Comparison of ENCODE assay signal across 9 mouse cellular contexts in the genomic region with DNA sequence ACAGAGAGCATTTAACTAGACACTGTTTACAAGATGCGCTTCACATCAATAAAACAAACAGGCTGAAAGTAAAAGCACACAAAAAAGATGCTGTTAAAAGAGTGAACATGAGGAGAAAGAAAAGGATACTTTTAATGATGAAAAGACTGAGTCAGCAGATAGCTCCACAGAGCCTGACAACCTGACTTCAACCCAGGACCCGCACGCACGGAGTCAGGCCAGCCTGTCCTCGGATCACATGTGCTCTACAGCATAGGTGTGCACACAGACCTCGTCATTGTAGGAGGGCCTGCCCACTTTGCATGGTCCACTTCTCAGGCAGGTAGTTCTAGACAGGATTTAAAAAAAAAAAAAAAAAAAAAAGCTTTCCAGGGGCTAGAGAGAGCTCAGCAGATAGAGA. TPM values are rescaled to one million over a fixed set of nuclear protein-coding genes. Genes with fewer than 3 reads are reported as not detected.
DNase-seq lines count a peak whose midpoint lies in the region; ATAC-seq and TF ChIP-seq lines count a peak whose summit lies in the region.
"Had no signal": no experiment of that assay in that cellular context is flagged by ENCODE, and none has a peak within 500 bp of the region (broad histone marks: within the 10 kb centered on the region; RNA-seq: fewer than 3 reads in every experiment).

No protein-coding gene starts in this region.

- no peak for TF ChIP-seq POLR2A in bone marrow macrophage, adult 2 months (IDR thresholded peaks at IDR 0.05; ENCODE audit: borderline replicate concordance, low read depth, low read length)
- TF ChIP-seq POLR2A in myocyte (IDR thresholded peaks at IDR 0.05; ENCODE audit: insufficient read length, low read depth): no peak

- no peak for TF ChIP-seq EP300 in lung, postnatal 0 days (IDR thresholded peaks at IDR 0.05)

- peaks cover 7 to 36% of the 10 kb centered on the region in 2 experiments for H3K4me1 ChIP-seq in heart, embryonic 14.5 days (ENCODE audit: control insufficient read depth in 2 of 2, insufficient read depth in 2 of 2, low read length in 2 of 2)
- H3K4me1 ChIP-seq in heart, embryonic 10.5 days: peaks cover 38% of the 10 kb centered on the region
- no peaks in the 10 kb centered on the region; the same call in 1 of the 2 replicates for H3K4me1 ChIP-seq in lung, postnatal 0 days (ENCODE audit: insufficient read depth, low read depth, low read length)
- H3K4me1 ChIP-seq in bone marrow macrophage, adult 2 months (ENCODE audit: control insufficient read depth, insufficient read depth, low read length): peaks cover 40% of the 10 kb centered on the region
- H3K4me1 ChIP-seq in hindbrain, postnatal 0 days (ENCODE audit: insufficient read depth, low read length): no peaks in the 10 kb centered on the region

- H3K4me3 ChIP-seq in heart, embryonic 14.5 days (ENCODE audit: control insufficient read depth in 1 of 2, insufficient read depth in 1 of 2, low read depth in 1 of 2, low read length in 2 of 2): no peak overlapping the region
- H3K4me3 ChIP-seq in heart, embryonic 10.5 days: no peak overlapping the region
- H3K4me3 ChIP-seq in lung, postnatal 0 days (ENCODE audit: low read depth, low read length): no peak overlapping the region
- H3K4me3 ChIP-seq in bone marrow macrophage, adult 2 months (ENCODE audit: insufficient read depth, low read length): no peak overlapping the region
- no peak overlapping the region for H3K4me3 ChIP-seq in myocyte
- no peak overlapping the region for H3K4me3 ChIP-seq in hindbrain, postnatal 0 days (ENCODE audit: low read length)
- H3K4me3 ChIP-seq: hindbrain, embryonic 15.5 days had no signal

- WGBS in heart, embryonic 14.5 days: 66% methylated on average over 6 of the region's 6 CpGs
- 62% methylated on average over 6 of the region's 6 CpGs for WGBS in heart, embryonic 10.5 days
- 53% methylated on average over 6 of the region's 6 CpGs for WGBS in lung, postnatal 0 days
- WGBS in hindbrain, postnatal 0 days: 70% methylated on average over 6 of the region's 6 CpGs

- no peak overlapping the region for H3ac ChIP-seq in myocyte (ENCODE audit: control insufficient read depth, insufficient read length)

- H3K36me3 ChIP-seq in heart, embryonic 14.5 days (ENCODE audit: control insufficient read depth, insufficient read depth, low read length): no peaks in the 10 kb centered on the region
- no peaks in the 10 kb centered on the region for H3K36me3 ChIP-seq in heart, embryonic 10.5 days
- H3K36me3 ChIP-seq in lung, postnatal 0 days (ENCODE audit: insufficient read depth, low read length): no peaks in the 10 kb centered on the region
- H3K36me3 ChIP-seq in myocyte (ENCODE audit: control insufficient read depth, insufficient read depth): no peaks in the 10 kb centered on the region
- H3K36me3 ChIP-seq in hindbrain, postnatal 0 days (ENCODE audit: insufficient read depth, low read length): no peaks in the 10 kb centered on the region
- H3K36me3 ChIP-seq: hindbrain, embryonic 15.5 days had no signal

- H3K9me3 ChIP-seq in heart, embryonic 14.5 days (ENCODE audit: control insufficient read depth, low read length): no peaks in the 10 kb centered on the region
- no peaks in the 10 kb centered on the region for H3K9me3 ChIP-seq in heart, embryonic 10.5 days
- no peaks in the 10 kb centered on the region for H3K9me3 ChIP-seq in lung, postnatal 0 days (ENCODE audit: low read length)
- H3K9me3 ChIP-seq in hindbrain, postnatal 0 days (ENCODE audit: low read length): no peaks in the 10 kb centered on the region
- H3K9me3 ChIP-seq: hindbrain, embryonic 15.5 days had no signal

- no peak for DNase-seq in heart, embryonic 10.5 days (ENCODE audit: low spot score)
- DNase-seq in lung, postnatal 0 days (ENCODE audit: low spot score): no peak
- no peak for DNase-seq in lung, postnatal 36 days
- no peak for DNase-seq in hindbrain, postnatal 0 days (ENCODE audit: low spot score)
- DNase-seq: cerebellum, postnatal 10 days had no signal

- TF ChIP-seq CTCF in lung, postnatal 0 days (IDR thresholded peaks at IDR 0.05): no peak
- TF ChIP-seq CTCF in bone marrow macrophage, adult 2 months (IDR thresholded peaks at IDR 0.05; ENCODE audit: low read depth, low read length): no peak
- TF ChIP-seq CTCF in hindbrain, postnatal 0 days (IDR thresholded peaks at IDR 0.05; ENCODE audit: low read depth): no peak

- H3K79me2 ChIP-seq in myocyte (ENCODE audit: control insufficient read depth, insufficient read depth): peaks cover 39% of the 10 kb centered on the region

- no peak for ATAC-seq in heart, embryonic 14.5 days (ENCODE audit: insufficient number of reproducible peaks, insufficient read depth, low FRiP score, low read depth)
- ATAC-seq in lung, postnatal 0 days: peak; percentile 40; the same call in 1 of the 2 replicates
- ATAC-seq in hindbrain, postnatal 0 days: no peak

- H3K27ac ChIP-seq in heart, embryonic 14.5 days (replicated peaks in 1 of 2; ENCODE audit: control insufficient read depth in 1 of 2, insufficient read depth in 1 of 2, low read depth in 2 of 2, low read length in 2 of 2): peak overlapping the region in 1 of 2 experiments; percentile 67; a peak in 1 of 4 replicates
- H3K27ac ChIP-seq in heart, embryonic 10.5 days: no peak overlapping the region
- peak overlapping the region; percentile 16; the same call in 1 of the 2 replicates for H3K27ac ChIP-seq in lung, postnatal 0 days (ENCODE audit: low read length)
- peak overlapping the region; percentile 100 for H3K27ac ChIP-seq in bone marrow macrophage, adult 2 months (ENCODE audit: insufficient read depth, low read depth, low read length)
- H3K27ac ChIP-seq in hindbrain, postnatal 0 days: no peak overlapping the region

- H3K9ac ChIP-seq in heart, embryonic 14.5 days (ENCODE audit: low read length): no peak overlapping the region
- H3K9ac ChIP-seq in lung, postnatal 0 days (replicated peaks; ENCODE audit: low read depth): no peak overlapping the region
- no peak overlapping the region for H3K9ac ChIP-seq in hindbrain, postnatal 0 days (replicated peaks; ENCODE audit: low read length)
- H3K9ac ChIP-seq: hindbrain, embryonic 15.5 days had no signal

- H3K27me3 ChIP-seq in heart, embryonic 14.5 days (ENCODE audit: control insufficient read depth, insufficient read depth, low read length): no peaks in the 10 kb centered on the region
- H3K27me3 ChIP-seq in heart, embryonic 10.5 days (ENCODE audit: insufficient read depth, poor library complexity, severe bottlenecking): no peaks in the 10 kb centered on the region
- H3K27me3 ChIP-seq in lung, postnatal 0 days (replicated peaks; ENCODE audit: insufficient read depth, low read length): no peaks in the 10 kb centered on the region
- H3K27me3 ChIP-seq in myocyte (ENCODE audit: control insufficient read depth, insufficient read depth, insufficient read length): no peaks in the 10 kb centered on the region
- no peaks in the 10 kb centered on the region for H3K27me3 ChIP-seq in hindbrain, postnatal 0 days (ENCODE audit: insufficient read depth, low read length)
- H3K27me3 ChIP-seq: hindbrain, embryonic 15.5 days had no signal

- H3K4me2 ChIP-seq in heart, embryonic 14.5 days (ENCODE audit: low read length): peak overlapping the region; percentile 61; the same call in 1 of the 2 replicates
- no peak overlapping the region for H3K4me2 ChIP-seq in lung, postnatal 0 days (replicated peaks; ENCODE audit: low read depth, low read length)
- H3K4me2 ChIP-seq in myocyte (ENCODE audit: low read depth): peak overlapping the region; percentile 63
- H3K4me2 ChIP-seq in hindbrain, postnatal 0 days (ENCODE audit: low read depth, low read length): no peak overlapping the region

TF ChIP-seq in myocyte, 11 proteins besides CTCF, POLR2A, EP300 and RAD21:
- TF ChIP-seq POLR2AphosphoS2 (IDR thresholded peaks at IDR 0.05; ENCODE audit: insufficient read length, low read depth): no peak
- no peak for TF ChIP-seq USF1 (IDR thresholded peaks at IDR 0.05; ENCODE audit: low read depth)
TF ChIP-seq in myocyte: peak in this region for 0.

RNA-seq across cellular contexts. Expression of a gene that starts 6.5 kb away (rescaled TPM):
- 60.7 and 62.8 TPM in 2 replicates for polyA plus RNA-seq in heart, embryonic 14.5 days (2014; fragmentation: Nextera tagmentation; extraction: Ambion mirVana)
- 40.1 and 43.5 TPM in 2 replicates for polyA plus RNA-seq in heart, embryonic 10.5 days (2016; fragmentation: Nextera tagmentation; extraction: Ambion mirVana)
- 55.8 and 62.6 TPM in 2 replicates for polyA plus RNA-seq in lung, postnatal 0 days (2015; fragmentation: Nextera tagmentation; extraction: Ambion mirVana)
- polyA plus RNA-seq in bone marrow macrophage, adult 2 months (2012; ENCODE audit: insufficient read depth, insufficient read length, missing spikeins): 54.0 and 57.6 TPM in 2 replicates
- polyA plus RNA-seq in myocyte (2012; fragmentation: generic; extraction: Trizol): 18.2 TPM
- 47.8 and 56.2 TPM in 2 replicates for total RNA-seq in hindbrain, postnatal 0 days (2014; rRNA removed)
- 31.2 and 32.6 TPM in 2 replicates for polyA plus RNA-seq in hindbrain, postnatal 0 days (2015; fragmentation: Nextera tagmentation; extraction: Ambion mirVana)

Comparison
In these comparisons a context has a peak if more than half of its experiments do, and no peak if none do; other contexts are left out.
1. H3K27ac ChIP-seq: peak in lung, postnatal 0 days (single experiment) and bone marrow macrophage, adult 2 months (single experiment); none in heart, embryonic 10.5 days (single experiment) and hindbrain, postnatal 0 days (single experiment).
2. H3K4me2 ChIP-seq: peak in heart, embryonic 14.5 days (single experiment) and myocyte (single experiment); none in lung, postnatal 0 days (single experiment) and hindbrain, postnatal 0 days (single experiment).